Mouse (Mus musculus): ENCODE data around the gene Rbl2.

The Rbl2 gene

GRCm38 (mm10) chr8:91170152-91170551 is 100.3 kb downstream of the Rbl2 start:
- DNase-seq (ENCODE audit: low spot score), result no peak

GRCm38 (mm10) chr8:91170914-91171313 is 101.1 kb downstream of the Rbl2 start:
- no peak for DNase-seq (ENCODE audit: low spot score)

GRCm38 (mm10) chr8:91171605-91172004 is 101.7 kb downstream of the Rbl2 start:
- no peak for DNase-seq (ENCODE audit: low spot score)

All from ovary, postnatal 36 days (tissue).